Mouse (Mus musculus) duodenum, adult 2 months (tissue): ENCODE data around the gene Vapb. TPM values are rescaled to one million over a fixed set of nuclear protein-coding genes. Genes with fewer than 3 reads are reported as not detected.

Source experiments
- polyA plus RNA-seq: library from polyadenylated mRNA; depleted of rRNA; stranded (reverse); fragments of >200 nt; gene quantifications from 2 replicates; pipeline ENCODE4 v1.2.3, GENCODE M21; 2012; ENCODE audit warnings: low replicate concordance; rRNA removed

Gene Vapb
- polyA plus RNA-seq = 7.1 and 8.9 TPM in 2 replicates

GRCm38 (mm10) chr2:173737222-173737989 lies at the start of gene Vapb:
Gene Vapb (plus strand): TSS chr2:173737511.

GRCm38 (mm10) chr2:173719115-173719514 lies 18.2 kb upstream of the Vapb start, which contains the start of gene 1700010B08Rik:
Gene 1700010B08Rik (plus strand): TSS chr2:173719415.

Other genes with a start within 250 kb of the Vapb start
- not detected in 2 replicates for gene 1700021F07Rik, start 214.9 kb upstream of the Vapb start, polyA plus RNA-seq
- not detected in 2 replicates for gene Ankrd60, start 159.1 kb upstream of the Vapb start, polyA plus RNA-seq
- 49.1 and 86.9 TPM in 2 replicates for gene Rab22a, start 77.8 kb upstream of the Vapb start, polyA plus RNA-seq
- not detected in 2 replicates for gene 1700010B08Rik, start 18.1 kb upstream of the Vapb start, polyA plus RNA-seq